Mouse (Mus musculus) cerebellum, adult 2 months (tissue): Measurements from ENCODE around the gene Ccdc92b.

Experiments
- CTCF ChIP-seq: fragments of 200-500 bp; IDR thresholded peaks from 2 replicates; pipeline ENCODE4 v1.5.1; 2011; ENCODE audit warnings: low read depth, mild to moderate bottlenecking, control low read depth, low read length, moderate library complexity, borderline replicate concordance; ENCODE audit not compliant: insufficient read depth
- POLR2A ChIP-seq: fragments of 200-500 bp; IDR thresholded peaks from 2 replicates; pipeline ENCODE4 v1.6.1; 2011; ENCODE audit warnings: low read length, control low read depth, borderline replicate concordance; ENCODE audit not compliant: insufficient read depth

GRCm38 (mm10) chr11:74671013-74671412, 51.6 kb downstream of the Ccdc92b start:
- TF ChIP-seq CTCF (no peak), POLR2A (no peak)
